Mouse (Mus musculus) CH12.LX (cell line): ENCODE results near the gene Dnhd1. TPM values are rescaled to one million over a fixed set of nuclear protein-coding genes. Genes with fewer than 3 reads are reported as not detected.

Experiments used
- DNase-seq: peaks from one replicate; pipeline ENCODE4 v3.0.0-alpha.2; 2013; ENCODE audit errors: extremely low read depth
- H3K27ac ChIP-seq: 2 replicates; pipeline ENCODE4 v1.5.1; 2012; ENCODE audit warnings: low read depth, mild to moderate bottlenecking, control low read depth, moderate library complexity; ENCODE audit not compliant: insufficient read depth
- H3K27me3 ChIP-seq: replicated peaks from 2 replicates; pipeline ENCODE3; 2012; ENCODE audit warnings: inconsistent platforms
- H3K36me3 ChIP-seq, 2 experiments: replicated peaks in 1 of 2; 2 replicates each; pipeline versions ENCODE3 to v1.6.1; 2012; ENCODE audit warnings: inconsistent platforms in 1 of 2, low read length in 1 of 2, mild to moderate bottlenecking in 1 of 2, mixed read lengths in 1 of 2, moderate library complexity in 1 of 2; ENCODE audit not compliant: control insufficient read depth in 1 of 2, insufficient read depth in 1 of 2
- H3K4me1 ChIP-seq, 2 experiments: 2 replicates each; pipeline ENCODE4 v1.6.1; 2012; ENCODE audit warnings: inconsistent platforms in 1 of 2, moderate library complexity in 1 of 2; ENCODE audit not compliant: insufficient read depth in 2 of 2, control insufficient read depth in 1 of 2
- H3K4me2 ChIP-seq: 2 replicates; pipeline ENCODE4 v1.6.1; 2012; ENCODE audit warnings: low read depth, mild to moderate bottlenecking, control low read depth; ENCODE audit not compliant: poor library complexity, insufficient read depth, severe bottlenecking
- H3K4me3 ChIP-seq, 3 experiments: fragments of 150-350 bp in 1 of 3; sonication (generic) in 1 of 3; replicated peaks in 1 of 3; 2 replicates each; pipeline versions ENCODE3 to v1.5.1; 2011 to 2012; ENCODE audit warnings: low read depth in 2 of 3, low read length in 2 of 3, mild to moderate bottlenecking in 2 of 3, moderate library complexity in 2 of 3, control low read depth in 1 of 3, improper control_type of control experiment in 1 of 3, inconsistent platforms in 1 of 3, mixed read lengths in 1 of 3; ENCODE audit not compliant: poor library complexity in 1 of 3
- H3K79me2 ChIP-seq: replicated peaks from 2 replicates; pipeline ENCODE4 v1.6.1; 2012; ENCODE audit warnings: mild to moderate bottlenecking, moderate library complexity; ENCODE audit not compliant: control insufficient read depth, poor library complexity, insufficient read depth, severe bottlenecking; ENCODE audit errors: extremely low read depth
- H3K9ac ChIP-seq: 2 replicates; pipeline ENCODE4 v1.6.1; 2012; ENCODE audit warnings: low read depth, mild to moderate bottlenecking, control low read depth, moderate library complexity; ENCODE audit not compliant: insufficient read depth
- H3K9me3 ChIP-seq: replicated peaks from 2 replicates; pipeline ENCODE3; 2012; ENCODE audit warnings: low read length, inconsistent platforms, mixed read lengths
- EP300 ChIP-seq: IDR thresholded peaks from 2 replicates; pipeline ENCODE4 v1.6.1; 2011; ENCODE audit warnings: low read length, improper control_type of control experiment
- GABPA ChIP-seq: IDR thresholded peaks from 2 replicates; pipeline ENCODE4 v1.6.1; 2012; ENCODE audit warnings: low read depth, low read length, improper control_type of control experiment, inconsistent platforms; ENCODE audit not compliant: insufficient replicate concordance
- IRF4 ChIP-seq: IDR thresholded peaks from 2 replicates; pipeline ENCODE4 v1.6.1; 2014; ENCODE audit warnings: low read depth, mild to moderate bottlenecking, inconsistent platforms, low read length, improper control_type of control experiment
- JUND ChIP-seq: conservative IDR thresholded peaks from 2 replicates; pipeline ENCODE4 v1.6.1; 2011; ENCODE audit warnings: low read depth, low read length, improper control_type of control experiment
- MAZ ChIP-seq: IDR thresholded peaks from 2 replicates; pipeline ENCODE4 v1.6.1; 2012; ENCODE audit warnings: low read depth, mild to moderate bottlenecking, inconsistent platforms, low read length, improper control_type of control experiment, moderate library complexity
- MXI1 ChIP-seq: IDR thresholded peaks from 2 replicates; pipeline ENCODE4 v1.6.1; 2011; ENCODE audit warnings: mild to moderate bottlenecking, low read depth, low read length, improper control_type of control experiment
- NRF1 ChIP-seq: IDR thresholded peaks from 2 replicates; pipeline ENCODE4 v1.6.1; 2014; ENCODE audit warnings: low read depth, mild to moderate bottlenecking, inconsistent platforms, low read length, improper control_type of control experiment, moderate library complexity
- POLR2A ChIP-seq: IDR thresholded peaks from 2 replicates; pipeline ENCODE4 v1.6.1; 2011; ENCODE audit warnings: low read depth, mild to moderate bottlenecking, improper control_type of control experiment, low read length
- RCOR1 ChIP-seq: conservative IDR thresholded peaks from 2 replicates; pipeline ENCODE4 v1.6.1; 2012; ENCODE audit warnings: low read depth, mild to moderate bottlenecking, inconsistent platforms, low read length, improper control_type of control experiment
- SMC3 ChIP-seq: IDR thresholded peaks from 2 replicates; pipeline ENCODE4 v1.6.1; 2011; ENCODE audit warnings: low read depth, low read length, improper control_type of control experiment
- TBP ChIP-seq: conservative IDR thresholded peaks from 2 replicates; pipeline ENCODE4 v1.6.1; 2011; ENCODE audit warnings: low read depth, low read length, improper control_type of control experiment
- USF2 ChIP-seq: conservative IDR thresholded peaks from 2 replicates; pipeline ENCODE4 v1.6.1; 2011; ENCODE audit warnings: low read depth, low read length, improper control_type of control experiment
- ZC3H11A ChIP-seq: IDR thresholded peaks from 2 replicates; pipeline ENCODE4 v1.6.1; 2012; ENCODE audit warnings: low read depth, mild to moderate bottlenecking, inconsistent platforms, low read length, improper control_type of control experiment
- ZMIZ1 ChIP-seq: IDR thresholded peaks from 2 replicates; pipeline ENCODE4 v1.6.1; 2012; ENCODE audit warnings: low read depth, mild to moderate bottlenecking, inconsistent platforms, low read length, improper control_type of control experiment
- ZNF384 ChIP-seq: IDR thresholded peaks from 2 replicates; pipeline ENCODE4 v1.6.1; 2012; ENCODE audit warnings: low read depth, low read length, improper control_type of control experiment, inconsistent platforms
- dilution Hi-C: fragments of 300-500 bp; cut with MboI; formaldehyde crosslinking; loops from 2 replicates; pipeline ENCODE4 v1.14.3; 2020; ENCODE audit warnings: low sequenced_read_pairs; ENCODE audit not compliant: extremely low pct_unique_long_range_greater_than_20kb, extremely low pct_ligation_motif_present
- in situ Hi-C: fragments of 300-500 bp; cut with MboI; formaldehyde crosslinking; loops from 3 replicates; pipeline ENCODE4 v1.14.3; 2019; ENCODE audit warnings: low sequenced_read_pairs, low pct_ligation_motif_present, low pct_unique_long_range_greater_than_20kb, mixed read lengths
- polyA plus RNA-seq: library from polyadenylated mRNA; unstranded; fragments of >175 nt; gene quantifications from 2 replicates; pipeline ENCODE4 v1.2.1, GENCODE M21; 2012; ENCODE audit warnings: low read depth; ENCODE audit not compliant: insufficient read length
- total RNA-seq, 2 experiments: library from RNA; depleted of rRNA; stranded (reverse); fragments of 300-350 nt in 1 of 2; fragments of >200 nt in 1 of 2; gene quantifications; 2 replicates each; pipeline ENCODE4 v1.2.3; 2012 to 2014

Gene Dnhd1
- total and polyA plus RNA-seq, 3 experiments: 0.08 to 0.41 (median 0.23) TPM

GRCm38 (mm10) chr7:105608467-105608866 is 42.2 kb upstream of the Dnhd1 start:
- H3K36me3 ChIP-seq: peaks cover 3 to 25% of the 10 kb centered on the region in 2 experiments
- no peak overlapping the region for H3K4me2 ChIP-seq
- TF ChIP-seq JUND: 0 out of 2 replicates have a peak, but pooled peaks have one; percentile 8
- TF ChIP-seq EP300: no peak
- TF ChIP-seq IRF4: 0 out of 2 replicates have a peak, but pooled peaks have one; percentile 30
- no peak for TF ChIP-seq ZNF384
- no peaks in the 10 kb centered on the region for H3K27me3 ChIP-seq
- peaks cover 3 to 23% of the 10 kb centered on the region in 2 experiments; a peak in 2 of 4 replicates for H3K4me1 ChIP-seq
- H3K27ac ChIP-seq: no peak overlapping the region
- DNase-seq: peak; percentile 29
- dilution Hi-C loops (no loop called here), in situ Hi-C loops (no loop called here)
- peaks cover 3% of the 10 kb centered on the region for H3K9me3 ChIP-seq
- no peak overlapping the region for H3K4me3 ChIP-seq
- H3K79me2 ChIP-seq: no peaks in the 10 kb centered on the region
- no peak overlapping the region for H3K9ac ChIP-seq

- dilution Hi-C loops: no loop called here
Measured at GRCm38 (mm10) chr7:105611767-105612166, 38.9 kb upstream of the Dnhd1 start.

GRCm38 (mm10) chr7:105614400-105614799 is 36.2 kb upstream of the Dnhd1 start:
- no peak overlapping the region for H3K27ac ChIP-seq
- TF ChIP-seq ZMIZ1: no peak
- no peak for TF ChIP-seq ZC3H11A
- no peak for TF ChIP-seq GABPA
- TF ChIP-seq MAZ: no peak
- TF ChIP-seq JUND: no peak
- DNase-seq: no peak
- no peaks in the 10 kb centered on the region for H3K9me3 ChIP-seq
- H3K36me3 ChIP-seq: peaks cover 14 to 60% of the 10 kb centered on the region in 2 experiments
- no peaks in the 10 kb centered on the region for H3K79me2 ChIP-seq
- peaks cover 0 to 4% of the 10 kb centered on the region in 2 experiments; a peak in 1 of 4 replicates for H3K4me1 ChIP-seq
- no peaks in the 10 kb centered on the region for H3K27me3 ChIP-seq
- dilution Hi-C loops (no loop called here), in situ Hi-C loops (no loop called here)
- no peak overlapping the region for H3K4me3 ChIP-seq
- H3K9ac ChIP-seq: no peak overlapping the region
- H3K4me2 ChIP-seq: no peak overlapping the region

More at GRCm38 (mm10) chr7:105611767-105612166, 38.9 kb upstream of the Dnhd1 start:
- Histone ChIP-seq H3K9ac (no peak overlapping the region), H3K4me1 (peaks cover 3 to 24% of the 10 kb centered on the region in 2 experiments; a peak in 2 of 4 replicates), H3K9me3 (no peaks in the 10 kb centered on the region), H3K36me3 (peaks cover 3 to 34% of the 10 kb centered on the region in 2 experiments), H3K79me2 (no peaks in the 10 kb centered on the region), H3K4me2 (no peak overlapping the region), H3K27me3 (no peaks in the 10 kb centered on the region), H3K27ac (no peak overlapping the region), H3K4me3 (no peak overlapping the region)
- TF ChIP-seq SMC3: no peak
- no peak for TF ChIP-seq ZNF384
- no peak for TF ChIP-seq MXI1
- no peak for TF ChIP-seq NRF1
- no peak for TF ChIP-seq GABPA
- no peak for TF ChIP-seq RCOR1
- no peak for TF ChIP-seq POLR2A
- no peak for TF ChIP-seq TBP
- no peak for TF ChIP-seq USF2
- TF ChIP-seq EP300: no peak
- DNase-seq: no peak
- in situ Hi-C loops: no loop called here
